Mouse (Mus musculus) retina, adult 2 months (tissue): ENCODE results near the gene Rell1.

Experiments
- DNase-seq: peaks from one replicate; pipeline ENCODE4 v3.0.0-alpha.2; 2012; ENCODE audit warnings: low read depth, low spot score

The Rell1 gene

GRCm38 (mm10) chr5:63968443-63969415, at the start of gene Rell1:
Gene Rell1 (minus strand): TSS chr5:63968897.
- peak; percentile 86 for DNase-seq

GRCm38 (mm10) chr5:64012596-64013366, 44.1 kb upstream of the Rell1 start:
- DNase-seq, result no peak

GRCm38 (mm10) chr5:64006548-64006947, 37.9 kb upstream of the Rell1 start:
- DNase-seq, result no peak

- DNase-seq, result no peak
Measured at GRCm38 (mm10) chr5:64003302-64003701, 34.6 kb upstream of the Rell1 start.

GRCm38 (mm10) chr5:63993865-63994264, 25.2 kb upstream of the Rell1 start:
- no peak for DNase-seq

GRCm38 (mm10) chr5:63990675-63991074, 22.0 kb upstream of the Rell1 start:
- DNase-seq, result no peak

GRCm38 (mm10) chr5:63986337-63986736, 17.6 kb upstream of the Rell1 start:
- no peak for DNase-seq

- no peak for DNase-seq
Measured at GRCm38 (mm10) chr5:63982296-63982695, 13.6 kb upstream of the Rell1 start.

- DNase-seq, result no peak
Measured at GRCm38 (mm10) chr5:63970991-63971390, 2.3 kb upstream of the Rell1 start.

GRCm38 (mm10) chr5:63970281-63970732, 1.6 kb upstream of the Rell1 start:
- DNase-seq, result no peak

- DNase-seq, result no peak
Measured at GRCm38 (mm10) chr5:63969476-63970112, 897 bp upstream of the Rell1 start.

GRCm38 (mm10) chr5:63967591-63968141, 1.0 kb downstream of the Rell1 start:
- no peak for DNase-seq

- DNase-seq, result no peak
Measured at GRCm38 (mm10) chr5:63966379-63966778, 2.3 kb downstream of the Rell1 start.

GRCm38 (mm10) chr5:63965946-63966345, 2.8 kb downstream of the Rell1 start:
- DNase-seq, result no peak

GRCm38 (mm10) chr5:63964576-63964975, 4.1 kb downstream of the Rell1 start:
- no peak for DNase-seq

- no peak for DNase-seq
Measured at GRCm38 (mm10) chr5:63961726-63962125, 7.0 kb downstream of the Rell1 start.

GRCm38 (mm10) chr5:63960565-63960964, 8.1 kb downstream of the Rell1 start:
- DNase-seq, result no peak

GRCm38 (mm10) chr5:63958963-63959708, 9.6 kb downstream of the Rell1 start:
- DNase-seq, result no peak

- DNase-seq, result no peak
Measured at GRCm38 (mm10) chr5:63957607-63958006, 11.1 kb downstream of the Rell1 start.

GRCm38 (mm10) chr5:63956411-63956810, 12.3 kb downstream of the Rell1 start:
- no peak for DNase-seq
